Mouse (Mus musculus): Measurements from ENCODE around the gene Ints13.
"Not testable (repeated sequence)": the region's sequence is repeated elsewhere in the genome, so short reads cannot be mapped to it uniquely, and the experiment has no call there.

Gene Ints13

GRCm38 (mm10) chr6:146577310-146578109, at the start of gene Ints13:
Gene Ints13 (minus strand): TSS chr6:146577835.
- DNase-seq (ENCODE audit: low spot score in 2 of 2) = peak; percentile 96

DNA sequence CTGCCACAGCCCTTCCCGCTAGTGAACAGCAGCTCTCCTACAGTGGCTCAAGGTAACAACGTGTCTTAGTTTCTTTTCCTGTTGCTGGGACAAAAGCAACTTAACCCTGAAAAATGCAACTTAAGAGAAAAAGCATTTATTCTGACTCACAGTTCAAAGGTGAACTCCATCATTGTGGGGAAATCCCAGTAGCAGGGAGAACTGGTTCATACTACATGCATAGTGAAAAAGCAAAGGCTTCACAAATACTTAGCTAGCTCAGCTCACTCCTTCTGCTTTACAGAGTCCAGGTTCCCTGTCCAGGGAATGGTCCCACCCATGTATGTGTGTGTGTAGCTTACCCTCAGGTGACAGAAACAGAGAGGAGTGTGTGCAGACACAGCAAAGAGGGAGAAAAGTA, 39.0 kb upstream of the Ints13 start:
- DNase-seq (ENCODE audit: low spot score in 2 of 2) = no peak

DNA sequence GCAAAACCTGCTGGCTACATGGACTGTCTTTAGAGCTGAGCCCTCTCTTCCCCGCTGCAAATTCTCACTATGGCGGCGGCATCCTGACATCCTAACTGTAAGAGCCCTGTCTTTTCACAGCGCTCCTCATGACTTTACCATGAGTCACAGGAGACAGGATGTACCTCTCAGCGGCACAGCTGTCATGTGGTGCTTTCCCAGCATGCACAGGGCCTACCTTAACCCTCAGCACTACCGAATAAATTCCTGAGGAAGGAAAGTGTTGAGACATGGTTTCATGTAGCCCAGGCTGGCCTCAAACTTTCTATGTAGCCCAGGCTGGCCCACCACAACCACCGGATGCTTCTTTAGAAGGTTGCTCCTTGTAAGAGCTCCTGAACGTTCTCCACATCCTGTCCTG, 38.3 kb upstream of the Ints13 start:
- DNase-seq (ENCODE audit: low spot score in 2 of 2) = no peak

DNA sequence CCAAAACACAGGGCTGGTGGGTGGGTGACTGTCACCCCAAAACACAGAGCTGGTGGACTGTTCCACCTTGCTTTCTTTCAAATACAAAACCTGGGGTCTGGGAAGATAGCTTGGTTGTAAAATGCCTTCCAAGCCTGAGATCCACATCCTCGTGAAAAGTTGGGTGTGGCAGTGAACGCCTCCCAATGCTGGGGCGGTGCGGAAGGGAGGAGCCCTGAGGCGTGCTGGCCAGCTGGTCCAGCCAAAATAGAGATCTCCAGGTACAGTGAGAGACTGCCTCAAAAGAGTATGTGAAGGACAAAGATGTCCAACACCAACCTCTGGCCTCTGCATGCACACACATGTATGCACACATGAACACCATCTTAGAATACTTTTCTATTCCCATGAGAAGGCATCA, 36.9 kb upstream of the Ints13 start:
- DNase-seq (ENCODE audit: low spot score in 2 of 2) = no peak

DNA sequence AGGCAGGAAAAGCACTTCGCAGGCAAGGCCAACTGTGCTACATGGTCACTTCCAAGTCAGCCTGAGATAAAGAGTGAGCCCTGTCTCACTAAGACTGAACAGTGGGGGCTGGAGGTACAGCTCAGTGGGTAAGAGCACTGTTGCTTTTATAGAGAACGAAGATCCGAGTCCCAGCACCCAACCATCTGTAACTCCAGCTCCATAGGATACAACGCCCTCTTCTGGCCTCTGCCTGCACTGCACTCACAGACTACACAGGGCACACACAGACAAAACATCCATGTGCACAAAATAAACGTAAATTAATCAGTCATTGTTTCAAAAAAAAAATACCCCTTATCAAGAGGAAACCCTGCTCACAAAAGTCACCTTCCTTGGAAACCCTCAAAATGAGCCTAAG, 36.3 kb upstream of the Ints13 start:
- no peak for DNase-seq (ENCODE audit: low spot score in 2 of 2)

GRCm38 (mm10) chr6:146612736-146613135, 35.1 kb upstream of the Ints13 start:
- DNase-seq (ENCODE audit: low spot score in 2 of 2) = no peak

DNA sequence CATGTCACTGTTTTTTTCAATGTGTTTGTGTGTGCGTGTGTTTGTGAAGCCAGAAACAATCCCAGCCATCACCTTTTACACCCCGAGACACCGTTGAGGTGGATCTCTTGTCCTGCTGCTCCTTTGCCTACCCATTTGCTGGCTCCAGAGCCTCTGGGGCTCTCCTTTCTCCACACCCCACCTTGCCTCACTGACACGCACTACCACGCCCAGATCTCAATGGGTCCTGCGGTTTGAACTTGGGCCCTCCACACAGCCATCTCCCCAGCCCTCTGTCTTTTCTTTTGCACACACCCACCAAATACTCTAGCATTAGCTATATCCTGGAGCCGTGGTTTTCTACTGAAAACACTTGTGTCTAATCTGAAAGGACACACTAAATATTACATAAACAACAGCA, 34.3 kb upstream of the Ints13 start:
- no peak for DNase-seq (ENCODE audit: low spot score in 2 of 2)

DNA sequence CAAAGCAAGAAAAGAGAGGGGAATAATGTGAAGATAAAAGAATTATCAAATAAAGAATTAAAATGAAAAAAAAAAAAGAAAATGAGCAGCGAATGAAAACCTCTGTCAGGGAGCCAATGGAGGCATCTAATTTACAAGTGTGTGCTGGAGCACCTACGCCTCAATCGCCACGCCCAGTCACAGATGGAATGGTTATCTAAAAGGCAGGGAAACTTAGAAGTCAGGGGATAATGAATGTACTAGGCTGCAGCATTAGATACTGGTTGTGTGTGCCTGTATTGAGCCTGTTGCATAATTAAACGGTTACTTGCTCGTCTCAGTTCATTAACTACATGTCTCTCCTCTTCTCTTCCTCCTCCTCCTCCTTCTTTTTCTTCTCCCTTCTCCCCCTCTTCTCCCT, 33.8 kb upstream of the Ints13 start:
- no peak for DNase-seq (ENCODE audit: low spot score in 2 of 2)

GRCm38 (mm10) chr6:146603651-146604050, 26.0 kb upstream of the Ints13 start:
- no peak for DNase-seq (ENCODE audit: low spot score in 2 of 2)

DNA sequence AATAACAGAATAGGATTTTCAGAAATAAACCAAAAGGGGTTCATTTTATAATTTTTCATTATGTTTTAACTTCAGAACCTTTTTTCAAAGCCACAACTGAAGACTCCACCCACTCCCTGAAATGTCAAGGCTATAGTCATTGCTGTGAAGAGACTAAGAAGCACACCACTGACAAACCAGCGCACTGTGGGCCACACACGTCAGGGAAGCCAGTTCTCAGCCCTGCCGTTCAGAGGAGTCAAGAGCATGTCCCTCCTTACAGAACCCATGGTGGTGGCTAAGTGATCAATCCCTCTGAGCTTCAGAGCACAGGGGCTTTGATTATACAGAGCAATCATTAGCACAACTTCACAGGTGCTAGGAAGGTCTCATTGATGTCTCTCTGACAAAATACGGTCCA, 25.0 kb upstream of the Ints13 start:
- no peak for DNase-seq (ENCODE audit: low spot score in 2 of 2)

- no peak for DNase-seq (ENCODE audit: low spot score in 2 of 2)
Observed at GRCm38 (mm10) chr6:146585134-146585533, 7.5 kb upstream of the Ints13 start.

DNA sequence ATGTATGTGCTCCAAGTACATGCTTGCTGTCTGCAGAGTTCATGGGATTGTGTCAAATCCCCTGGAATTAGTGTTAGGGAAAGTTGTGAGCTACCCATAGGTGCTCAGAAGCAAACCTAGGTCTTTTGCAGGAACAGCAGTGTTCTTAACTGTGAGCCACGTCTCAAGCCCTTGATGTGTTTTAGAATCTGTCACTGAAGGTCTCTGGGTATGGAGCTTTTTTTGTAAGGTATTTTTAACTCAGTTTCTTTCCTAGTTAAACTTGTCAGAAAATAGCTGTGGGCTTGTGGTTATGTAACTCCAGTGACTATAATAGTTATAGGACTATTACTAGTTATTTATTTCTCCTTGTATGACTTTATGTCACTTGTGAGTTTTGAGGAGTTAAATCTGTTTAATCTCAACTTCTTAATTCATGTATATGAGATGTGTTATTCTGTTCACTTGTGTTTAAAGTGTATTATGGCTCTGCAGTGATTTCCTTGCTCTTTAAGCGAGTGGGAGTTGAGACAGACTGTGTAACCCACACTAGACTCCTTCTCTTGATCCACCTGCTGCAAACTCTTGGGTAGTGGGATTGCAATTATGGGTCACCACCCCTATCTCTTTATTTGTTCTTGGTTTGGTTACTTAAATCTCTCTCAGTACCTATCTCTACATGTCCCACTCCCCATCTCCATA, 5.9 kb upstream of the Ints13 start:
- DNase-seq (ENCODE audit: low spot score in 2 of 2) = no peak

DNA sequence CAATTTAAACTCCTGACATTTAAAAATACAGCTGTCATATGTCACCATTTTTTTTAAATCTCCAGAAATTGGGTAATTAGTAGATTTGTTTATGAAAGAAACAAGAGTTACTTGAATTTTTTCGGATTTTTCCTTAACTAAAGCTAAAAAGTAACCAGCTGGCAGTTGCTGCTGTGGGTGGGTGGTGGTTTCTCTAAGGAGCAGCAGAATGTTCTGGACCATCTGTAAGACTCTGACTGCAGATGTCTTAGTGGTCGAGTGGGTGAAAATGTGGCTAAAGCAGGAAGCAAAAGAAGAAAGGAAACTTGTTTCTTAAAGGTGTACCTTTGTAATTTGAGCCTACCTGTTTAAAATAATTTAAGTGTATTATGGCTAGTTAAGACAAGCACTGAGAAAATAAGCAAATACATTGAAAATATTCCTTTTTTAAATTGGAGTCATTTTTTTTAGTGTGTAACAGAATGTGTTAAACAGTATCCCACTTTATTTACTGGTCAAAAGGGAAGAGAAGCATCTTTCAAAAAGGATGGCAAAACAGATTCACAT, 2.8 kb upstream of the Ints13 start:
- peak; percentile 33 to 82 for DNase-seq (ENCODE audit: low spot score in 2 of 2)

DNA sequence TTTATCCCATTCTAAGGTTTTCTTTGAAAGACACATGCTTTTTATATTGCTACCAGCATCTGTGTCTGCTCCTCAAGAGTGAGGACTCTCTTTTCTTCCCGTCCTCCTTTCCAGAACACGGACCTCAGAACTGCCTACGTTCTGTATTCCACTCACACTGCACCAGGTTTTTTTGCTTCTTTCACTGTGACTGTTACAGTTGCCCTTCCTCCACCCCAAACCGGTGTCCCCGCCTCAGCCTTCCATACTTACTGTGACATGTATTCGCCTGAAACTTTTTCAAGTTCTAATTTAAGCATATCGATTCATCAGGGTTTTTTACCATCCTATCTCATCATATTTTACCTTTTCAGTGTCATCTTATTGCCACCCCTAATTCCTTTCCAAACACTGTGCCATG, 951 bp upstream of the Ints13 start:
- DNase-seq (ENCODE audit: low spot score in 2 of 2) = peak; percentile 36 to 58

GRCm38 (mm10) chr6:146578111-146578531, 486 bp upstream of the Ints13 start:
- DNase-seq (ENCODE audit: low spot score in 2 of 2) = no peak

GRCm38 (mm10) chr6:146576903-146577302, 732 bp downstream of the Ints13 start, which contains the start of gene Fgfr1op2:
Gene Fgfr1op2 (plus strand): TSS chr6:146577203.
- DNase-seq (ENCODE audit: low spot score in 2 of 2) = no peak

DNA sequence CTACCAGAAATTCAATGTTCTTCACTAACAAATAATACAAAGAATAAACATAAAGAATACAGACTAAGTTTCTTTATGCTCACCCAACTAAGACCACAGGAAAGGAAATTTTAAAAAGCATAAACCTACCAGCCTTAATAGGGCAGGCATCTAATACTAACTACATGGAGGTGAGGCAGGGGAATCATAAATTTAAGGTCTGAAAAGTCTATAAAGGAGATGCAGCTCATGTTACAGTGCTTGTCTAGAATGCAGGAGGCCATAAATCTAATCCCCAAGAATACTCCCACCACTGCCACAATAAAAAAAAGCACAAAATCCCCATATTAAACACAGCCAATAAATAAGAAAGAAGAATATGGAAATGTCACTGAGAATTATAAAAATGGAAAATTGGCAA, 5.6 kb downstream of the Ints13 start:
- no peak for DNase-seq (ENCODE audit: low spot score in 2 of 2)

DNA sequence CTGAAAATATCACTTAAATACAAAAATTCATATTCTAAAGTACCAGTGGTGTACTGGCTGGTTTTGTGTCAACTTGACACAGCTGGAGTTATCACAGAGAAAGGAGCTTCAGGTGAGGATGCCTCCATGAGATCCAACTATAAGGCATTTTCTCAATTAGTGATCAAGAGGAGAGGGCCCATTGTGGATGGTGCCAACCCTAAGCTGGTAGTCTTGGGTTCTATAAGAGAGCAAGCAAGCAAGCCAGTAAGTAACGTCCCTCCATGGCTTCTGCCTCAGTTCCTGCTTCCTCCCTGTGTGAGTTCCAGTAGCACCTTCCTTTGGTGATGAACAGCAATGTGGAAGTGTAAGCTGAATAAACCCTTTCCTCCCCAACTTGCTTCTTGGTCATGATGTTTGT, 15.2 kb downstream of the Ints13 start:
- not testable (repeated sequence) for DNase-seq (ENCODE audit: low spot score in 2 of 2)

DNA sequence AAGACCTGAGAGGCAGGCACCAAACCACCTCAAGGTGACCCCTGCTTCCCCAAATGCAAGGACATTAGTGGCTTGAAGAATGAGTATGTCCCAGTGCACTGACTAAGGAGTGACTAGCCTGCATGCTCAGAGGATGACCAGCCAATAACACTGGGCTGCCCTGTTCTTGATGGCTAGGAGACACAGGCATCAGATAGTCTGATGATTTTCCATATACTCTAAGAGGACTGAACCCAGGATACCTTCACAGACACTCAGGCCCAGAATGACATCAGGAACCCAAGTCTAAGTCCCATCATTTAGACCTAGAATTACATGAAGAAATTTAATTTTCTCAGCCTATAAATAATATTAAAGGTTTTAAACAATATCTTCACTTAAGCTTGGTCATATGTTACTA, 26.3 kb downstream of the Ints13 start:
- DNase-seq (ENCODE audit: low spot score in 2 of 2) = no peak

DNA sequence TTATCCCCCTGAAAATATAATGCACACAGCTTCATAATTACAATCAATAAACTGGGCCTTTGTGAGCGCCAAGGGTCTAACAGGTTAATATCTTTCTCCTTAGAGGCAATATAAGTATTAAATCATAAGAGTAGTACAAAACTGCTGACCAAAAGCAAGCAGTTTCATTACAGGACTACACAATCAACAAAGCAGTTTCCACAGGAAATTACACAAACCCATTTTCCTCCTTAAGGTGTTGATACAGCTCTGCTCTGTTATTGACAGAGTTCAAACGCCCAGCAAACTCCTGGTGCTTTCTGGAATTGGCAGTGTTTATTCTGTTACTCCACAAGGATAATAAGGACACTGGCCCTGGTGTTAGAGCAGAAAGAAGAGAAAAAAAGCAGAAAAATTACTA, 27.2 kb downstream of the Ints13 start:
- no peak for DNase-seq (ENCODE audit: low spot score in 2 of 2)

DNA sequence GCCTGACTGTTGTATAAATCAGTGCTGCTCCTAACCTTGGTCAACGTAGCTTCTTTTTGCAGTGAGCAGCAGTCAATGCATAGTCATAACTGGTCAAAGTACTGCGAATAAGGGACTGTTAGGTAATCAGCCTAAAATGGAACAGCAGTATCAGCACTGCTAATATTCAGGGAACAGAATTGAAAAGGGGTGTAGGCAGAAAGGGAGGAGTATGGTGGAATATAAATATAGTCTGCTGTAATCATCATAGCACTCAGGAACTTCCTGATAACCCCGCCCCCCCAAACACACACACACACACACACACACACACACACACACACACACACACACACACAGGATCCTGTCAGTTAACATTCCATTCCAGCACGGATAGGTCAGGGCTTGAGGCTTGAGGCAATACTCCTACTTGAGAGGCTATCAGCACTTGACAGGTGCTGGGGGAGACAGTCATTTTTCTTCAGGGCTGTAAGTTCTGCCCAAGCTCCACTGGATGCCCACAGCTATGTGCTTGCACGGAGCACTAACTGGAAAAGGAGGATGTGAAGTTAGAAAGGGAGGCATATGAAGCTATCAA, 32.3 kb downstream of the Ints13 start:
- DNase-seq (ENCODE audit: low spot score in 2 of 2) = no peak

GRCm38 (mm10) chr6:146544622-146545021, 33.0 kb downstream of the Ints13 start:
- no peak for DNase-seq (ENCODE audit: low spot score in 2 of 2)

DNA sequence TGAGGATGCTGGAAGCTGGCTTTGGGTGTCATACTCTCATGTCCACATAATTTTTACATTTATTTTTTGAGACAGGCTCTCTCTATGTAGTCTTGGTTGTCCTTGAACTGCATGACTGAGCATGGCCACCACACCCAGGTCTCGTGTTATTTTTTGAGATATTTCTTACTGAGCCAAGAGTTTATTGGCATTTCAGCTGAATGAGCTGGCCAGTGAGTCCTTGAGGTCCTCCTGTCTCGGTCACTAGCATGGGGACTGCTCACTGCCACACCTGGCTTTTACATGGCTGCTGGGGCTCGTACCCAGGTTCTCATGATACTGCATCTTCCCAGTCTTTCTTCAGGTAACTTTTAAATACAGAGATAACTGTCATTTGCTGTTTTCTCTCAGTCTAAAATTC, 37.2 kb downstream of the Ints13 start:
- DNase-seq (ENCODE audit: low spot score in 2 of 2) = no peak

Measured in frontal cortex, postnatal 36 days (tissue).